Mouse (Mus musculus): ENCODE measurements around the gene Catsper1. TPM values are rescaled to one million over a fixed set of nuclear protein-coding genes. Genes with fewer than 3 reads are reported as not detected.

Gene Catsper1
- polyA plus RNA-seq, 1 experiment, result not detected

DNA sequence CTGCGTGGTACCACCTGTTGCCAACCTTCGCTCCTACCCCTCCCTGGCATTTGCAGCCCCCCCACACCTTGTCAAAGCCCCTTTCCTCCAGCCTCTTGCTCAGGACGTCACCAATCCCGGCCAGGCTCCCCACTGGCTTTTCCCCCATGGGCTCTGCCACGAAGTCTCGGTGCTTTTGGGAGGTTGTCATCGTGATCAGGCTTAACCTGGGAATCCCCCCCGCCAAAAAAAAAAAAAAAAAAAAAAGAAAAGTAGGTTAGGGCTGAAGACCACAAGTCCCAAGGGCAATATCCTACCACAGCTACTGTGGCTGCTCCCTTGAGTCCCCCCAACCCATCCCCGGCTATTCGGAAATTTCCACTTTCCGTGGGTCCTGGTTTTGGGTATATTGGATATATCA is 30.2 kb downstream of the Catsper1 start:
- H3K36me3 ChIP-seq (ENCODE audit: control insufficient read depth, insufficient read depth, low read length), result peaks cover 21% of the 10 kb centered on the region
- DNase-seq, result peak; percentile 9
- no peak overlapping the region for H3K27ac ChIP-seq (ENCODE audit: control insufficient read depth, insufficient read depth, low read length)
- peaks cover 26% of the 10 kb centered on the region for H3K4me1 ChIP-seq (replicated peaks; ENCODE audit: control insufficient read depth, insufficient read depth, low read length)
- peak overlapping the region; percentile 65 for H3K4me3 ChIP-seq (ENCODE audit: control insufficient read depth, insufficient read depth, low read length)
- WGBS, result 7% methylated on average over 11 of the region's 11 CpGs
- TF ChIP-seq POLR2A (IDR thresholded peaks at IDR 0.05; ENCODE audit: control insufficient read depth, extremely low read depth, insufficient read depth, low read length, poor library complexity) (no peak), CTCF (IDR thresholded peaks at IDR 0.05; ENCODE audit: borderline replicate concordance, control insufficient read depth, extremely low read depth, insufficient read depth, low read length, poor library complexity) (no peak)
- no peaks in the 10 kb centered on the region for H3K27me3 ChIP-seq (ENCODE audit: control insufficient read depth, insufficient read depth, low read length)

DNA sequence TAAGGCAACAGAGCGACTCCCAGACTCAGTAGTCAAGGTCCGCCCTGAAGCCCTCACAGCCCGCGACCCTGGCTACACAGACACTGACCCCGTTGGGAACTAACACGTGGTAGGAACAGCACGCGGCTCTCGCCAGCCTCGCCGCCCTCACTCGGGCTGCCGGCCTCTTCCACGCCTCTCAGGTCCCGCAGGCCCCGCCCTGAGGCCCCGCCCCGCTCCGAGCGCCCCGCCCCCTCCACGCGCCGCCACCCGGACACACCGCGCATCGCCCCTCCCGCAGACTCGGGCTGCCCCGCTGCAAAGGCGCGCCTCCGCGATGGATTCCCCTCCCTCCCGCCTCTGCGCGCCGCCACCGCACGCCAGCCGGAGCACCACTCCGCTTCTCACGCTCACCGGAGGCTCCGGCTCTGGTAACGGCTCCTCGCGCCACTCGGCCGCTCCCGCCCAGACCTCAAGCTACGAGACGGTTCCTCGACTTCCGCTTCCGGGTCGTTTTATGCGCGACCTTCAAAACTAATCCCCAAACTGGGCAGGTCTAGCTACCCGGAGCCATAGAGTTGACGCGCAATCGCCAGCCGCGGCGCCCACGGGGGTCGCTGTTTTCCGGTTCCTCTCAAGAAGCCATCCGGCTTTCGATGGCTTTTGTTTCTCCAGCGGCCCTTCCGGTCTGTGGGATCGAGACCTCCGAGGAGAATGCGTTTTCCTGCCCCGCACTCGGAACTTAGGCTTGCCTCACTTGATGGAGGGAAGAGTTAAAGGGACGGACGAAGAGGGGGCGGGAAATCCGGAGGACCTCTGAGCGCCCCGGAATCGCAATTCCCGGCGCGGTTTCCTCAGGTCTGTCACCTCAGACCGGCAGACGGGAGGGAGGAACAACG is 30.9 kb downstream of the Catsper1 start, which contains the start of gene Eif1ad:
TSS of gene Eif1ad (plus strand) at position 567 of the 878 bp plus-strand sequence.
- Histone ChIP-seq H3K4me1 (replicated peaks; ENCODE audit: control insufficient read depth, insufficient read depth, low read length) (peaks cover 26% of the 10 kb centered on the region), H3K4me3 (ENCODE audit: control insufficient read depth, insufficient read depth, low read length) (peak within 1 kb of the TSS; percentile 65), H3K27ac (ENCODE audit: control insufficient read depth, insufficient read depth, low read length) (peak within 1 kb of the TSS; percentile 60; the same call in 1 of the 2 replicates), H3K36me3 (ENCODE audit: control insufficient read depth, insufficient read depth, low read length) (peaks cover 24% of the 10 kb centered on the region), H3K27me3 (ENCODE audit: control insufficient read depth, insufficient read depth, low read length) (no peaks in the 10 kb centered on the region)
- TF ChIP-seq CTCF (IDR thresholded peaks at IDR 0.05; ENCODE audit: borderline replicate concordance, control insufficient read depth, extremely low read depth, insufficient read depth, low read length, poor library complexity), result peak; percentile 79; the same call in 1 of the 2 replicates
- TF ChIP-seq POLR2A (IDR thresholded peaks at IDR 0.05; ENCODE audit: control insufficient read depth, extremely low read depth, insufficient read depth, low read length, poor library complexity), result peak; percentile 71; the same call in 1 of the 2 replicates
- under 1% methylated on average over 88 of the region's 92 CpGs for WGBS
- DNase-seq, result peak; percentile 89

DNA sequence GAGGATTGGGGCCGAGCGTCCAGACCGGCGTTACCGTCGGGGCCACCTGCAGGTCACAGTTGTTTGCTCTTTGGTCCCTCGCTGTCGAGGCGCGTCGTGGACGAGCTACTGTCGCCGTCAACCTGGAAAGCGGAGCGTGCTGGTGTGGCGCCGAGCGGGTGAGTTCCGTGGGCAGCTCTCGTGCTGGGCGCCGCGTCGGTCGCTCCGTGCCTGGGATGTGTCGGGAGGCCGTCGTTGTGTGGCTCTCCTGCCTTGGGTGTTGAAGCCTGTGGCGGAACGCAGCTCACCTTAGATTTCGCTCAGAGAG is 31.5 kb downstream of the Catsper1 start, which contains the start of gene Banf1:
TSS of gene Banf1 (minus strand) at position 116 of the 307 bp plus-strand sequence.
- DNase-seq, result no peak
- Histone ChIP-seq H3K4me1 (replicated peaks; ENCODE audit: control insufficient read depth, insufficient read depth, low read length) (peaks cover 26% of the 10 kb centered on the region), H3K36me3 (ENCODE audit: control insufficient read depth, insufficient read depth, low read length) (peaks cover 27% of the 10 kb centered on the region), H3K27ac (ENCODE audit: control insufficient read depth, insufficient read depth, low read length) (peak within 1 kb of the TSS; percentile 60; the same call in 1 of the 2 replicates), H3K27me3 (ENCODE audit: control insufficient read depth, insufficient read depth, low read length) (no peaks in the 10 kb centered on the region), H3K4me3 (ENCODE audit: control insufficient read depth, insufficient read depth, low read length) (peak within 1 kb of the TSS; percentile 65)
- TF ChIP-seq POLR2A (IDR thresholded peaks at IDR 0.05; ENCODE audit: control insufficient read depth, extremely low read depth, insufficient read depth, low read length, poor library complexity) (no peak), CTCF (IDR thresholded peaks at IDR 0.05; ENCODE audit: borderline replicate concordance, control insufficient read depth, extremely low read depth, insufficient read depth, low read length, poor library complexity) (no peak)
- WGBS, result under 1% methylated on average over 33 of the region's 33 CpGs

- peak; percentile 11 for DNase-seq
- Histone ChIP-seq H3K4me3 (ENCODE audit: control insufficient read depth, insufficient read depth, low read length) (peak overlapping the region; percentile 65), H3K27me3 (ENCODE audit: control insufficient read depth, insufficient read depth, low read length) (no peaks in the 10 kb centered on the region), H3K36me3 (ENCODE audit: control insufficient read depth, insufficient read depth, low read length) (peaks cover 31% of the 10 kb centered on the region), H3K27ac (ENCODE audit: control insufficient read depth, insufficient read depth, low read length) (no peak overlapping the region), H3K4me1 (replicated peaks; ENCODE audit: control insufficient read depth, insufficient read depth, low read length) (peaks cover 26% of the 10 kb centered on the region)
- TF ChIP-seq POLR2A (IDR thresholded peaks at IDR 0.05; ENCODE audit: control insufficient read depth, extremely low read depth, insufficient read depth, low read length, poor library complexity) (no peak), CTCF (IDR thresholded peaks at IDR 0.05; ENCODE audit: borderline replicate concordance, control insufficient read depth, extremely low read depth, insufficient read depth, low read length, poor library complexity) (no peak)
- WGBS, result 10% methylated on average over 11 of the region's 11 CpGs
Measured at GRCm38 (mm10) chr19:5367455-5367854, 31.9 kb downstream of the Catsper1 start.

DNA sequence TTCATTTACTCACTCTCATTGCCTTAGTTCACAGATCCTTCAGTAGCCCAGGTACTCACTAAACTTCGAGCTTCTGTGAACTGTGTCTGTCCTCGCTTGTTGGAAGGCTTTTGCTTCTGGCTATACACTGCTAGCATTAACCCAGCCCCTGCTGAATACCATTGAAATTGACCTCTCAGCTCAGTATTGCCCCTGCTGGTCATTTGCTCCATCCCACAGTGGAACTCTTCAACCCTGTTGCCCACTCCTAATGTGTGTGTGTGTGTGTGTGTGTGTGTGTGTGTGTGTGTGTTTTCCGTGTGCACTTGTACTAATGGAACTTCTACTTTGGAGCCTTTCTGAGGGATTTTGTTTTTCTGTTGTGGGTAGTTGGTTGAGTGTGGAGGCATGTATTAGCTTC is 35.4 kb downstream of the Catsper1 start:
- Histone ChIP-seq H3K36me3 (ENCODE audit: control insufficient read depth, insufficient read depth, low read length) (peaks cover 36% of the 10 kb centered on the region), H3K4me3 (ENCODE audit: control insufficient read depth, insufficient read depth, low read length) (no peak overlapping the region), H3K4me1 (replicated peaks; ENCODE audit: control insufficient read depth, insufficient read depth, low read length) (peaks cover 13% of the 10 kb centered on the region), H3K27me3 (ENCODE audit: control insufficient read depth, insufficient read depth, low read length) (no peaks in the 10 kb centered on the region), H3K27ac (ENCODE audit: control insufficient read depth, insufficient read depth, low read length) (no peak overlapping the region)
- DNase-seq, result no peak
- no peak for TF ChIP-seq CTCF (IDR thresholded peaks at IDR 0.05; ENCODE audit: borderline replicate concordance, control insufficient read depth, extremely low read depth, insufficient read depth, low read length, poor library complexity)
- TF ChIP-seq POLR2A (IDR thresholded peaks at IDR 0.05; ENCODE audit: control insufficient read depth, extremely low read depth, insufficient read depth, low read length, poor library complexity), result no peak
- 90% methylated on average over 3 of the region's 3 CpGs for WGBS

DNA sequence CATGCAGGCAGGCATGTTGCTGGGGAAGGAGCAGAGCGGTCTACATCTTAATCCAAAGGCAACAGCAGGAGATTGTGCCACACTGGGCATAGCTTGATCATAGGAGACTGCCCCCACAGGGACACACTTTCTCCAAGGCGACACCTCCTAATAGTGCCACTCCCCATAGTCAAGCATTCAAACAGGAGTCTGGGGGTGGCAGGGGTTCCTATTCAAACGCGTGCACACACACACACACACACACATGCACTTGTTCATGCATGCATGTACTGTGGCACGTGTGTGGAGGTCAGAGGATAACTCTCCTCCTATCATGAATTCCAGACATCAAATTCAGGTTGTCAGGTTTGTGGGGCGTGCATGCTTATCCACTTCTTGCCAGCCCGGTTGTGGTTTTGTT is 37.2 kb downstream of the Catsper1 start:
- no peaks in the 10 kb centered on the region for H3K27me3 ChIP-seq (ENCODE audit: control insufficient read depth, insufficient read depth, low read length)
- no peak for DNase-seq
- no peak overlapping the region for H3K4me3 ChIP-seq (ENCODE audit: control insufficient read depth, insufficient read depth, low read length)
- H3K4me1 ChIP-seq (replicated peaks; ENCODE audit: control insufficient read depth, insufficient read depth, low read length), result peaks cover 5% of the 10 kb centered on the region
- H3K36me3 ChIP-seq (ENCODE audit: control insufficient read depth, insufficient read depth, low read length), result peaks cover 38% of the 10 kb centered on the region
- no peak overlapping the region for H3K27ac ChIP-seq (ENCODE audit: control insufficient read depth, insufficient read depth, low read length)
- 96% methylated on average over 7 of the region's 7 CpGs for WGBS
- TF ChIP-seq CTCF (IDR thresholded peaks at IDR 0.05; ENCODE audit: borderline replicate concordance, control insufficient read depth, extremely low read depth, insufficient read depth, low read length, poor library complexity), result no peak
- no peak for TF ChIP-seq POLR2A (IDR thresholded peaks at IDR 0.05; ENCODE audit: control insufficient read depth, extremely low read depth, insufficient read depth, low read length, poor library complexity)

Measured in thymus, adult 2 months (tissue).